Mouse (Mus musculus) spleen, postnatal 4 days (tissue): ENCODE measurements around the gene Olfr504.
"Not testable (repeated sequence)": the region's sequence is repeated elsewhere in the genome, so short reads cannot be mapped to it uniquely, and the experiment has no call there.

Source experiments
- DNase-seq, 2 experiments: peaks; one replicate each; pipeline ENCODE4 v3.0.0; 2022; ENCODE audit warnings: low spot score in 2 of 2

Gene Olfr504

DNA sequence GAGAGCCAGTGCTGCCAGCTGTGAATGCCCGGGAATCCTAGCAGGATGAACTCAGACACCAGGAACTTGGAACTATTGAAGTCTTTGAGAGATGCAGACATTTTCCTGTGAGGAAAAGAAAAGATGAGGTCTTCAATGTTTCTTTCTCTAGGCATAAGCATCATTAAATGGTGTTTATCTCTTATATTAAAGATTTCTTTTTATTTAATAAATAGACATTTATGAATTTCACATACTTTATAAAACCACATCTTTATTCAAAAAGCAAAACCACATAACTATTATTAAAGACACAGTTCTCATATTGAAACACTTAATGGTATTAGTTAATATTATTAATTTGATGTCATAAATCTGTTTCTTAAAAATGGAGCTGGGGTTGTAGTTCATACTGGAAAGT lies at the start of gene Olfr504:
Gene Olfr504 (minus strand): TSS at position 101 of the 400 bp plus-strand sequence.
- DNase-seq: no peak

- no peak for DNase-seq
Observed at GRCm38 (mm10) chr7:108614110-108614509, 48.5 kb upstream of the Olfr504 start.

- DNase-seq: no peak
Observed at GRCm38 (mm10) chr7:108610487-108610886, 44.9 kb upstream of the Olfr504 start, which contains the start of gene Olfr506. TSS of gene Olfr506 (plus strand) at chr7:108610787.

GRCm38 (mm10) chr7:108601916-108602315 lies 36.3 kb upstream of the Olfr504 start:
- DNase-seq: not testable (repeated sequence)

GRCm38 (mm10) chr7:108589797-108590196 lies 24.2 kb upstream of the Olfr504 start:
- DNase-seq: no peak

DNA sequence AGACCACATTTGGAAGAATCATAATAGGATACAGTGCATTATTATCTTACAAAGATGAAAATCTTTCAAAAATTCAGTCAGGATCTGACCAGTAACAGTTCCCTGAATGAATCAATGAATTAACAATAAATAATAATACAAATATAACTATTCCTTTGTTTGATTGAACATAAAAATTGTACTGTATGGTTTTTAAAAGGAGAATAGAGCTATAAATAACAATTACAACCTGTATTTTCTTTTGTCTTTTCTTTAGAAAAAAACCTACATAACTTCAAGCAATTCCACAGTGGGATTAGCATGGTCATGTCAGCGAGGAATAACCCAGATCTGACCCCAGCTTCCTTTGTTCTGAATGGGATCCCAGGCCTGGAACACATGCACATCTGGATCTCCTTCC lies 21.4 kb downstream of the Olfr504 start, which contains the start of gene Olfr503:
Gene Olfr503 (plus strand): TSS at position 301 of the 400 bp plus-strand sequence.
- not testable (repeated sequence) for DNase-seq

- peak in 1 of 2 experiments; percentile 50 for DNase-seq
Observed at GRCm38 (mm10) chr7:108542416-108542815, 23.2 kb downstream of the Olfr504 start.

DNA sequence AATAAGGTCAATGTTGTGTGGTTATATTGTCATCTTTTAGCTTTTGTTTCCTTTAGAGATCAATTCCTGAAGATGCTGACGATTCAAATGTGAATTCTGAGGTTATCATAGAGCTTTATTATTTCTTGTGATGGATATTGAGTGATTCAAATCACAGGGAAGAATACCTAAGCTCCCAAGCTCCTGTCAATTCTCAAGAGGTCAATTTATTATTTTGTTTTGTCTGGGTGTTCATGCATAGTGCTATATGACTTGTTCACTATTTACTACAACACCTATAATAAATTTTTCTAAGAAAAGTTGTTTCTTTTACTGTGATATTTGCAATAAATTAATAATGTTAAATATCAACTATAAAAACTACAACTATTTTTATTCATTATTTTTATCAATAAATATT lies 40.6 kb downstream of the Olfr504 start, which contains the start of gene Olfr502:
Gene Olfr502 (minus strand): TSS at position 101 of the 400 bp plus-strand sequence.
- no peak for DNase-seq
